Mouse (Mus musculus) A20 (cell line): ENCODE measurements around the gene Phactr3.
"Not testable (repeated sequence)": the region's sequence is repeated elsewhere in the genome, so short reads cannot be mapped to it uniquely, and the experiment has no call there.

Source experiments
- DNase-seq: peaks from one replicate; pipeline ENCODE4 v3.0.0-alpha.2; 2011; ENCODE audit warnings: low read depth, low spot score

Gene Phactr3

DNA sequence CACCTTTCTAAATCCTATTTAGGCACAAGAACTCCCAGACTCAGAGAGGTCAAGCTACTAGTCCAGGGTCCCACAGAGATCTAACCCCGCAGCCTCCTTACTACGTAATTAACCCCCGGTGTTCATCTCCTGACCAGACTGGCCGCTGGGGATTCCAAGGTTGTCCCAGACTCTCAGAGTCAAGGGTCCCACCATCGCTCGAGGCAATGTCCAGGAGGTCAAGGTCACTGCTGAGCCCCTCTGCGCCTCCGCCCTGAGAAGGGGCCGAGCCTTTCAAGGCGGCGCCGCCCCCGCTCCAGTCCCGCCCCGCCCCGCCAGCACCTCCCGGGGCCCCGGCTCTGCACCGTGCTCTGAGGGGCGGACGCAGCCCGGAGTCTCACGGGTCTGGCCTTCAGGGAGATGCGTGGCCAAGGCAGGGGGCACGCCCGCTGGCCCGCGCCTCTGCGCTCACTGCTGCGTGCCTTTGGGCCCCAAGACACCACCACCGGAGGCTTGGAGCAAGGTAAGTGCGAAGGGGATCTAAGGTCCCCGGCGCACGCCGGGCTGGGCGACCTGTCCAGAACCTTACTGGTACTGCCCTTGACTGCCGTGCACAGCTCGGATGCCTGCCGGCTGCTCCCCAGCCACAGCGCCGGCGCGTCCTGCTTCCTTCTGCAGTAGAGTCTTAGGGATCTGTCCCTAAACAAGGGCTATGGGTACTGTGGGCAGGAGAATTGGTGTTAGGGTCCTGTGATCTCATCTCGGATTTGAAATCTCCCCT is at the start of gene Phactr3:
Gene Phactr3, plus strand, starts transcription at position 175 of the 760 bp plus-strand sequence.
- no peak for DNase-seq

DNA sequence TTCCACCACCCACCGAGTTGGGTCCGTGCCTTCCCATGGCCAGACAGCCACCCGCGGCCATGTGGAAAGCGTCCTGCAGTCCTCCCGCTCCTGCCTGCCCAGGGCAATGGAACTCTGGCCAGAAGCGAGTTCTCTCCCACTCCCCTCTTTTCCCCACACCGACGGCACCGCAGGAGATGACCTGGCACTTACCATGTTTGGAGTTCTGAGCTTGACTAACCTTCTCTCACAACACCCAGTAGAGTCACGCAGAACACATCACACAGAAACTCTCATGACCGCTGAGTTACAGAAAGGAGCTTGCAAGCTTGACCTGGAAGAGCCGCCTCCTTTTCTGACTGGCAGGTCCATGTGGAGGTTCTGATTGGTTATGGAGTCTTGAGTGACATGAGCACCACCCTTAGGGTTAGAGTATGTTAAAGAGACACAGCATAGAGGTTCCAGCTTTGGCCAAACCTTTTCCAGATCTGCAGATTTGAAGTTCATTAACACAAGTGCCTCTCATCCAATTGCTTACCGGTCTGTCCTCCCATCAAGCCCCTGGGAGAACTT is 40.5 kb upstream of the Phactr3 start, which contains the start of gene Zfp931:
Gene Zfp931, minus strand, starts transcription at position 311 of the 552 bp plus-strand sequence.
- DNase-seq: not testable (repeated sequence)

DNA sequence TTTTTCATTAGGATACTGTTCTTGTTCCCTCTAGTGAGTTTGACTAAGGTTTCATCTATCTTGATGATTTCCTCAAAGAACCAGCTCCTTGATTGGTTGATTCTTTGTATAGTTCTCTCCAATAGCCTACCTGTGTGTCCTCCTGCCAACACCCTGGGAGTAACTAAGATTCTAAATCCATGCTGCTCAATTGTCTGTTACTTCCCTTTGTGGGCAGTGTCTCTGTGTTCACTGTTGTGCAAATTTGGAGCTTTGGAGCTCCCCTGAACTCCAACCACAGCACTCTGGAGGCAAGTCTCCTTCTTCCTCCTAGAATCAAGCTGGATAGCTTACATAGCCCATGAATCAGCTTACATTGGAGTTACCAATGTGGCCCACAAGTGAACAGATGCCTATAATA is 29.2 kb upstream of the Phactr3 start:
- no peak for DNase-seq

DNA sequence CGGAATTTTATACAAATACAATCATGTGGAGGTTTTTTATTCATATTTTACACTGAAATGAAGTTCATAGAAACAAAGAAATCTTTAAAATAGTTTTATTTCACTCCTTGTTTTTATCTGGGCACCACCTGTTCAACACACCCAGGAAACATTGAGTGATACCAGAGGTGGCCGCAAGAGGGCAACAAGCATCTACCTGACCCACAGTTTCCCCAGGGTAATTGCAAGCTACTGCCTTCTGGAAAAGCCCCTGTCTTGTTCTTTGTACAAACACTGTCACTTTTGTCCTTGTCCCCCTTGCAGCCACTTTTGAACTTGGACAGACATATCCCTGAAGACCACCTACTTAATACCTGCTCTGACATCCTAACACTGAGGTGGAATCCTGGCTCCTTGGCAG is 20.8 kb upstream of the Phactr3 start:
- DNase-seq: peak; percentile 55

DNA sequence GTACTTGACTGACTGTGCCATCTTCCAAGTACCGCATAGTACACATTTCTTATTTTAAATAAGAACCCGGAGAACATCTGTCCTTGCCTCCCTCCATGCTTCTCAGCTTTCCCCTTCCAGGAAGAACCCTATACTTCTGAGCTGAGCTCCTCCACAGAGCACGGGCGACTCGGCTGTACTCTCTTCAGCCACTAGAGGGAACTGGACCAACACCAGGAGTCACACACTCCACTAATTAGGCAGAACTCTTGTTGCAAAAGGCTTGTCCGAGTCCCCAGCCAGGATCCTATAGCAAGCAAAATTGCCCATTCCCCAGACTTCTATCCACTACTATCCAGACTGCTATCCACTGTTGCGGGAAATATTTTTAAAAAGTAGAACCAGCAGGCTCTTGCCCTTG is 16.8 kb upstream of the Phactr3 start:
- DNase-seq: peak; percentile 43

DNA sequence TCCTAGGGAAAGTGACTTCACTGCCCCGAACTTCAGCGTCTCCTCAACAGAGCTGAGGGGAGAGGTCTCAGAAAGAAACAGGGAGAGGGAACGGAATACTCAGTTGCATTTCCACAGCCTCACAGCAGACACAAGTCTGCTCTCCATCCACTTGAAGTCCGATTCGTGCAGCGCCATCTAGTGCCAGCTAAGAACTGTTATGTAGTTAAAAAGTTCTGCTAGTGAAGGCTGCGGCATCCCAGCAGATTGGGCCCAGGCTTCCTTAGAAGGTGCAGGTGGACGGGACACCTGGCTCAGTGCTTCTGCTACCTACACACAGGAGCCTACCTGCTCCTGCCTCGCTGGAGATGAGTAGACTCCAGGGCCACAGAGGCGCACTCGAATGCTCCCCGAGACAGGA is 829 bp upstream of the Phactr3 start:
- DNase-seq: peak; percentile 61

DNA sequence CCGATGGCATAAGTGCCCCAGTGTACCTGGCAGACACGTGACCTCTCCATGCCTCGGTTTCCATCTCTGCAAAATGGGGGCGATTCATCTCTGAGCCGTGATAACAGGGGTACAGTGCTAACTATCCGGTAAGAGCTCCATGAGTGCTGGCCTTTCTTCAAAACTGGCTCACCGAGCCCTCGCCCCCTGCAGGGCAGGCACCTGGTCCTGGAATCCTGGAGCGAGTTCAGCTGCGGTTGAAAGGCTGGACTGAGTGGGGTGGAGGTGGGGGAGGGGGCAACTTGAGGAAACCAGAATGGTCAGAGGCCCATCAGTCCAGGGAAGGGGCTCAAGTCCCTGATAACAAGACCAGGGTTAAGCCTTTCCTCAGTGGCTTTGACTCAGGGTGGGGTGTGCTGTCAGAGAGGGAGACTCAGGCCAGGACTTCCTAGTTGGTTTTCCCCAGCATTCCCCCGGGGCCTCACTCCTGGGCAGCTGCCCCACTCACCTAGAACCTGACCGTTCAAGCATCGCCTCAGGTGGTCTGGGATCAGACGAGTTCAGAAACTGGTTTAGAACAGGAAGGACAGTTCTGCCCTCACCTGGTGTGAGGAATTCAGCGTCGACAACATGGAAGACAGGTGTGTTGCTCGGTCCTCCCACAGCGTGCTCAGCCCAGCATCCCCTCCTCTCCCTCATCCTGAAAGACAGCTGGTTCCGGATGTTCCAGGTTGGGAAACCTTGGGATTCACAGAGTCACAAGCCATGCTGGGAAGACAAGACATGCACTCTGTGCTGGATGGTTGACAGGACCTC is 983 bp downstream of the Phactr3 start:
- no peak for DNase-seq

DNA sequence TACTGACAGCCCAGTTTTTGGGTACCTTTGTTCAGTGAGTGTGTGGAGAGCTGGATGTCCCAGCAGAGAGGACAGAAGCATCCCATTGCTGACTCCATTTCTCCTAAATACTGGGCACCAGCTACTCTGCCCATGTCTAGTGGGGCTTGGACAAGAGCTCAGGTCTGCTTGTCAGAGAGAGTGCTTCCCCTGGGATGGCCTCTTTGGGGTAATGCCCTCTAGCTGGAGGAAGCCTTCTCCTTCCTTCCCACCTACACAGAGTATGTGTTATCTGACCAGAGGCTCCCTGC is 1.5 kb downstream of the Phactr3 start:
- no peak for DNase-seq

DNA sequence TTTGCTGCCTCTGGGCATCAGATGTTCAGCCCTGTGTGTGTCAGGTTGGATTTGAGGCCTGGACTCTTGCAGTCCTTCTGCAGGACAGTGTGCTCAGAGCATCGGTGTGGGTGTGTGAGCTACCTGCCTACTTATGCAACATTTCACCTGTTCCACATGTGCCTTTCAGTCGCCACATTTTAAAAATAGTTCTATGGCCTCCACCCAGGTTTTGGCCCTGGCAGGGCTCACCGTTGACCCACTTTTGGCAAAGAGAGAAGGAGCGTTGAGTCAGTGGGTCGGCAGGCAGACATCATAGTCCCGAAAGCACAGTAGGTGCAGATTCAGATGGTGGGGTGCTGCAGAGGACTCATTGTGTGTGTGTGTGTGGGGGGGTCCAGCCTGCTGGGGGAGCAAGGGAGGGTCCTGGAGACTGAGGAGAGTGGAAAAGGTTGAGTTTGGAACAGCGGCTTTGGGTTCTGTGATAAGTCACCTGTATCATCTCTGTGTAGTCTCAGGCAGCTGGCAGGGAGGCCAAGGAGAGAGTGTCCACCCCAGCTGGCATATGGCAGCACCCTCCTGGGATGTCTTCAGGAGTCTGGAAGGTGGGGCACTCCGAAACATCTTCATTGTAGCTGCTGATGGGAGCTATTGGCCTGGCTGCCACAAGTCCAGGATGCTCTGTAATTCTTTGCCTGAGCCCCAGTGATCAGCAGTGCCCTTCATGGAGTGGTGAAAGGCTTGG is 2.0 kb downstream of the Phactr3 start:
- DNase-seq: no peak

DNA sequence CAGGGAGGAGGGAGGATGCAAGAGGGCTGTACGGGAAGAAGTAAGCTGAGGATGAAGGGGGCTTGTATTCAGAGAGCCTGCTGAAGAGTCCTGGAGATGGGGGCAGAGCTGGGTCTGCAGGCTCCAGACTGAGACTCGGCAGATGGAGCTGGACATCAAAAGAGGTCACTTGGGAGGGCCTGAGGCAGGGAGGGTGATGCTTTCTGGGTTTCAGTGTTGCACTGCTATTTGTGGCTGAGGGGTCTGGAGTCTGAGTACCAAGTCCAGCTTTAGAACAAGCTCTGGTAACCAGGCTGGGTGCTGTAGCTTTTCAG is 2.6 kb downstream of the Phactr3 start:
- no peak for DNase-seq

DNA sequence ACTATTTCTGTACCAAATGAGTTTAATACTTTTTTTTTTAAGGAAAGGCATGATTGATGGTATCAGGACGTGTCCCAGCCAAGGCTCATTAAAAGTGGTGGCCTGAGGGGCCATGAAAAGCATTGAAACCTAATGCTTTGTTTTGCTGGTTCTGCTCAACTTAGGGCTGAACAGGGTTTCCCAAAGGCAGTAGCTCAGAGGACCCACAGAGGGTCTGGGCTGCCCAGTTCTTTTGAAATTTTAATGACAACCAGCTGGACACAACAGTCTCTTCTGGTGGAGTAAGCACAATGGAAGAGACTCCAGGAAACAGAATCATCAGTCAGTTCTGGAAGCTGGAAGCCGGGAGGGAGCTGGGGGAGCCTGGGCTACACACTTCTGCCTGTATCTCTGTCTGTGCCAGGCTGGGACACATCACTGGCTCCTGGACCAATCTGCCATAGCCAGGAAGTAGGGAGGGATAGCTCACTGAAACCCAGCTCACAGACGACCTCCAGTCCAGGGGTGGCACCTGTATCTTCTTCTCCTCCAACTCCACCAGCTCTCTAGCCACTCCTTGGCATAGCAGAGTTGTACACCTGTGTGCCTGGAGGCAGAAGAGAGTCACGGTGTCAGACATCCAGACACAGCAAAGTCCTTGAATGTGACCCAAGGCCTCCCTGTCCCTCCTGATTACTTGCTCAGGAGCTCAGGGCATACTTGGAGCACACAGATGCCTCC is 3.3 kb downstream of the Phactr3 start:
- DNase-seq: no peak

DNA sequence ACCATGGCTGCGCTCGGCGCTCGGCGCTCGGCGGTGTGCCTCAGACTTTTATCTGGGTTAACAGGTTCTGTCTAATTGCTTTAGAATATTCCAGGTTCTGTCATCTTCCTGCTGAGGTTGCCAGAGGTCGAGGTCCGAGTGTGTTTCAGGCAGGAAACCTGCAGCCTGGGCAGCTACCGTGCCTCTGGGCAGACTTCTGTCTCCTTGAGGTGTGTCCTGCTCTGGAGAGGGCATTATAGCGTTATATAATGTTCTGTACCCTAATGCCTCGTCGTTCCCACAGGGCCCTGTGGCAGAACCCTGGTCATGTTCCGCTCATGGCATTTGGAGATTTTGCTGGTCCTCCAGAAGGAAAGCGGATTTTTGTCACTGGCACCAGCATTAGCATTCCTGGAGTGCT is 4.7 kb downstream of the Phactr3 start:
- DNase-seq: no peak

DNA sequence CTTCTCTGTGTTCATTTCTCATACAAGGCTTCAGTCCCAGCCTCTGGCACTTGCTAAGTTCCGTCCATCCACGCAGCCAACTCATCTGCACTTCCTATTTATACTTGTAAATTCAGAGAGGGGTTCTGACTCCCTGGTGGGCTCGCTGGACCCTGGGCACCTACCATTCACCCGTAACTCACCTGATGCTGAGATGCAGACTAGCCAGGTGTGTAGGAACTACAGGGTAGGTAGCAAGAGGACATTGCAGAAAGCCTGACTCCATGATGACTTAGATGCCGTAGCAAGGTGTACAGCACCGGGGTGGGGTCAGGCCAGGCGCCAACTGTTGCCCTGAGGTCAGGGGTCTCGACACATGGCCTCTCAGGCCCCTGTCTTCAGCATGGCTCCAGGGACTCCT is 6.7 kb downstream of the Phactr3 start:
- no peak for DNase-seq

DNA sequence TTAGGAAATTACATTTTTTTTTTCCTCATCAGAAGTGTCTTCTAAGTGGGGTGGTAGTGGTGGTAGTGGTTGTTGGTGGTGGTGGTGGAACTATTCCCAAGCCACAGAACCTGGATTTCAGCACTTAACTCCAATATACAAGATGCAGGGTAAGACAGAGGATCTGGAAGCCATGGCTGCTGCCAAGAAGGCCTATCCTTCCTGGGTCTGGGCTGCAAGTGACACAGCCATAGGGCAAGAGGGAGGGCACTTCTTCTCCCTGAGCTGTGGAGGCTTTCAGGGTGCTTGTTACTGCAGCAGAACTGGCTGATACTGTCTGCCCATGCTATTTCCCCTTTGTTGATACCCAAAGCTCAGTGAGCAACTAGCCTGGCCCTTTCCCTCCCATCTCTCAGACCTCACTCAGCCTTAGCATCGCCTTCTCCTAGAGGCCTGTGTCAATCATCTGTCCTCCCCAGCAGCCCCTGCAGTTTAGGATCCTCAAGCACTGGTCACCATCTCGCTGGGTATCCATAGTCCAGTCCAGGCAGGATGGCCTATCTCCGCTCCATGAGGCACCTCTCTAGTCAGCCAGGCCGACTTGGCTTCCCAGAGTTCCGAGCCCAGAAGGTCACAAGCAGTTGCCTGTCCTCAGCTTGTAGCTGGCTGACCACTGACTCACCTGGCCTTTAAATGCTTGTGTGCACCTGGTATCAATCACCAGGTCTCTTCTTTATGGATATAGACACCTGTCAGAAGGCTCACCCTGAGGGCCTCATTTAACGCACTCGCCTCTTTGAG is 7.5 kb downstream of the Phactr3 start:
- no peak for DNase-seq

DNA sequence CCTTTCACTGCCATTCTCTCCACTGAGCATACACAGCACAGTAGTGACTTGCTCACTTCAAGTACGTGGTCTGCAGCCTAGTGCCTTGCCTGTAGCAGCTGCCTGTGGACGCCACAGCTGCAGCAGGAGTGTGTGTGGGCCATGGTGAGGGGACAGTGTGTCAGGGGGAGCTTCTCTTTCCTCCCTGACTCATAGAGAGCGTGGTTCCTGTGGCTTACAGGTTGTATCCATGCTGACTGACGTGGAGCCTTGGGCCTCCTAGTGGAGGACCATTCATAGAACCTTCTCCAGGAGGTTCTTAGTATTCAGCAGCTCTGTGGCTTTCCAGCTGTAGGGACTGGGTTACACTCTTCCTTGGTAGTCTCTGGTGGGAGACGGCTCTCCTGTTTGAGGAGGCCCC is 9.8 kb downstream of the Phactr3 start:
- no peak for DNase-seq

DNA sequence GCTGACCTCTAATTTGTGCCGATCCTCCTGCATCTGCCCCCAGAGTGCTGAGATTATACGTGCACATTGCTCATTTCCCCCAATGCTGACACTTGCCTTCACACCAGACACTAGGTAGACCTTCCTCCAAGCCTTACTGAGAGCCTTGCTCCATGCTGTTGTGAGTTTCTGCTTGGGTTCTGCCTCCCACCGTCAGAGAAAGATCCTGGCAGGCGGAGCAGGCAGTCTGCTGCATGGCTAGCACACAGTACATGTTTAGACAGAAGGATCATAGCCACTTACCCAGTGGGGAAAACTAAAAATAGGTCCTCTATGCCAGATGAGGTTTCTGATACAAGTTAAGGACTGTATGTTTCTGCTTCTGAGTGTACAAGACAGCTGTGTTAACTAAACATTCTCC is 10.4 kb downstream of the Phactr3 start:
- DNase-seq: no peak

DNA sequence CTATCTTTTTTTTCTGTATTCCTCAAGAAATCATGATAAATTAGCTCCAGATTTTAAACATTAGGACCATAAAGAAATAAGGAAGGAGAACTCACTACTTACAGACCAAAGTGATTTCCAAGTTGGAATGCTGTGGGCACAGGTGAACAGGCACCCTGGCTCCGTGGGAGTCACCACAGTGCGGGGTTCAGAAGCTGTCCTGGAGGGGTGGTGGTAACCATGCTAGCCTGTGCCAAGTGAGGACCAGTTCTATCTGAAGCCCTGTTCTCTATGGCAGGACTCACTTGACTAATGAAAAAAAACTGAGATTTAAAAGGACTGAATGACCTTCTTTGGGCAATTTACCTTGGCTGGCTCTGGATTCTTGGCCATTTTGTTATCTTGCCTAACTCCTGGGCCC is 10.9 kb downstream of the Phactr3 start:
- no peak for DNase-seq

DNA sequence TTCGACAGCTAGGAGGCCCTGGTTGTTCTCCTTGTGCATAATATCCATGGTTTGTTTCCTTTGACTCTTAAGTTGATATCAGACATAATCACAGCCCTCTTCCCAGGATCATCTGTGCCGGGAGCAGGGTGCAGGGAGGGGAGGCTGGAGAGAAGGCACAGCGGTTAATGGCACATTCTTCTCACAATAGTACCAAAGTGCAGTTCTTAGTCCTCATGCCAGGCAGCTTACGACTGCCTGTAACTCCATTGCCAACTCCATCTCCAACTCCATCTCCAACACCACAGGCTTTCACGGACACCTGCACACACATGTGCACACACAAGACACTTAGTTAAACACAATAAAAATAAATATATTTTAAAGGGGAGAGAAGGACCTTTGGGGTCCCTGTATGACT is 11.8 kb downstream of the Phactr3 start:
- DNase-seq: no peak

DNA sequence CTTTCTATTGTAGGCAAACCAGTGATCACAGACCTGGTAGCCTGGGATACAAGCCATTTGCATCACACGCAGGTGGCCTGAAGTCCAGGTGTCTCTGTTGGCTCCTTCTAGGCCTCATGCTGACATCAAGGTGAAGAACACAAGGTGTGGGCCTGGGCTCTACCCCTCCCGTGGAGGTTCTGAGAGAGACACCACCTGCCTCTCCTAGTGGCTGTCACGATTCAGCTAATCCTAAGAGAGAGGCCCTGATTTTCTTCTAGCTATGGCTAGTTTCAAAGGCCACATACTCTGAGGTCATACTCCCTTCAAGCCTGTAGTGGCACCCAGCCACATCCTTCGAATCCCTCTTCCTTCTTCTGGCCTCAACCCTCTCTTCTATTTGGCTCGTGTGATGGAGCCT is 12.2 kb downstream of the Phactr3 start:
- no peak for DNase-seq

DNA sequence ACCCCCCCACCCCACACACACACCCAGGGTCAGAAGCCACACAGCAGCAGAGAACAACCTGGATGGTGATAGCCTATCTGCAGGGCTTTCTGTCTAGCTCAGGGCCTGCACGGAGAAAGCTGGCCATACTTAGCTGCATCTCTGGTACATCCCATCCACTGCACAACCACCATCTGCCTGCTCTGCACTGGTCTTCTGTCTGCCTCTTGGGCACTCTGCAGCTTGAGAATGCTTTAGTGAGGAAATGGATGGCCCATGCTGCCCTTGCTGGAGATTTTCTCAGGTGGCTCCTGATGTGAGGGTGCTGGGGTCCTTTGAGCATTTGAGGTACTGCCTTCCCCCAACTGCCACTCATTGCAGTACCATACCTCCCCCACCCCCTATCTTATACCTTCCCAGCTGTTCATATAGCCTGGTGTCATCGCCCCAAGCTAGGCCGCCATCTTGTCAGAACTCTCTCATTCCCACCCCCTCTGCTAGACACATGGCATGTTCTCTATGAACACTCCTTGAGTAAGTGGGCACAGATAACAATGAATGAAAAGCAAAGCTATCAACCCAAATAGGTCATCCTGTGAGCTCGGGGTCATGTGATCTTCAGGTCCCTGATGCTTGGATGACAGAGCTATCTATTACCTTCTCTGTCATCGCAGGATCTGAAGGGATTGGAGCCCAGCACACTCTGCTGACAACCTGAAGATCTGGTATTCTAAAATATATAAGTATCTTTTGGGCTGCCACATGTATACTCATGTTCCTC is 13.0 kb downstream of the Phactr3 start:
- no peak for DNase-seq
